Mouse (Mus musculus): ENCODE measurements around the gene Rasal2. TPM values are rescaled to one million over a fixed set of nuclear protein-coding genes. Genes with fewer than 3 reads are reported as not detected.

Gene Rasal2
- total RNA-seq, 2 experiments from 2014 or later, result 63.1 to 64.1 TPM

DNA sequence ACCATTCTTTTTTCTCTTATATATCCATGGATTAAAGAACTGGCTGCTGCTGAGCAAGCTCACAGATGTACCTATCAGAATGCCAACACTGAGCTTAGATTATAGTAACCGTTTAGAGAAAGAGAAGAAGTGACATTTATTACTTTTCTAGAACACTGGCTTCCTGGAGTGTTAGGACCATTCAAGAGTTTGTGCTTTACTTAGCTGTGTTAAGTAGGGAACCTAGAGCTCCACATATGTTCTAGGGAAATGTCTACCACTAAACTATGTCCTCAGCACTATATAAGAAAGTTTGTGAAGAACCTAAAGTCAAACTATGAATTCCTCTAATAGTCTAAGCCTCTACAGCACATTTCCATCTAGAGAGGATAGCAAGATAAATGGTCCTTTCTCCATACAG is 262.3 kb downstream of the Rasal2 start:
- no peak for DNase-seq (ENCODE audit: low spot score in 2 of 2)

DNA sequence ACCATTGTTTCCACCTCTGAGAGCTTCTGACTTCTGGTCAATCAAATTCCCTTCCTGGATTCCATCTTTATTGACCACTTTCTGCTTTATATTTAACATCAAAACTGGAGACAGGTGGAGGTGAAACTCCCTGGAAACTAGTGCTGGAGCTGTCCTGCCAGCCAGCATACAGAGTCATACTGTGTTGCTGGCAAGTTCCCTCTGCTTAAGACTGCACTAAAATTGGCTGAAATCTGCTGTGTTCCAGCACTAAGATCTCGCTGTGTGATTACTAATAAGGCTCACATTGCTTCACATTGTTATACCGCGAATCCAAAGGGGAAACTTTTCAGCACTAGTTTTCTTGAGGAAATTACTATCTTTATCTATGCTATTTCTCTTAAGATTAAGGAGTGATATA is 267.8 kb downstream of the Rasal2 start:
- no peak for DNase-seq (ENCODE audit: low spot score in 2 of 2)

DNA sequence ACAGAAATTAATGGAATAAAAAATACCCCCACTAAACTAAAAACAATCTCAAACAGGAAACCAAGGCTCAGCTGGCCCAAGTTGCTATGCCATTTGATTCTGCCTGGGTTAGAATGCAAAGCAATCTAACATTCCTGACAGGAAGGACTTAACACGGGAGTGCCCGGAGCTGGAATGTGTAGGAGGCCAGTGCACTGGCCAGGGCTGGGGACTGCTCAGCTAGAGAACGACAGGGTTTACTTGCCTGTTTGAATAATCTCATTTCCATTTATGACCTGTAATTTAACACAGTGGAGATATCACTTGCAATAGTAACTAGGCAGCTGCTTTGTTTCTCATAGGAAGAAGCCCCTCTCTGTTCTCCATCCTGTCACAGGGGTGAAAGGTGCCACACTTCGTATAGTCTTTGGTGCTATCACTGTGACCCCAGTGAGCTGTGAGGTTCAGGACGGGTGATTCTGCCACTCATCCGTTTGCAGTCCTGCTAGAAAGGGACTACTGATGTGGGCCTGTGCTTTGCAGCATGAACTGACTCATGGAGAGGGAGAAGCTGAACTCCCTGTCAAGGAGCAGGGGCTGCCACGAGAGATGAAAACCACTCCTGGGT is 269.0 kb downstream of the Rasal2 start:
- DNase-seq (ENCODE audit: low spot score in 2 of 2), result no peak

DNA sequence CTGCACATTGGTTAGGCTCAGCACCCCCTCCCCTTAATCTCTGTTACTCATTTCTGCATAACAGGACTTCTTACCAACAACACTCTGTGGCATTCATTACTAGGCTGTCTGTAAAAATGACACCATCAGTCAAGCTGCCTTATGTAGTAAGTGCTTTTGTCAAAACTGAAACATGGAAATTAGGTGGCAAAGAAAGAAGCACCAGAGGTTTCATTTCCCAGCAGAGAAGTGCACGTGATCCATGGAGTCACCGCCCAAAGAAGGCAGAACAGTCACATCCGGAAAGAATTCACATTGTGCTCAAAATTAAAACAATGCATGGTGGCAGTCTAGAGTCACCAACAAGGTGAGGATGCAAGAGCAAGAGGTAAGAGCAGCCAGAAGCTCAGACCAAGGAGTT is 271.4 kb downstream of the Rasal2 start:
- no peak for DNase-seq (ENCODE audit: low spot score in 2 of 2)

DNA sequence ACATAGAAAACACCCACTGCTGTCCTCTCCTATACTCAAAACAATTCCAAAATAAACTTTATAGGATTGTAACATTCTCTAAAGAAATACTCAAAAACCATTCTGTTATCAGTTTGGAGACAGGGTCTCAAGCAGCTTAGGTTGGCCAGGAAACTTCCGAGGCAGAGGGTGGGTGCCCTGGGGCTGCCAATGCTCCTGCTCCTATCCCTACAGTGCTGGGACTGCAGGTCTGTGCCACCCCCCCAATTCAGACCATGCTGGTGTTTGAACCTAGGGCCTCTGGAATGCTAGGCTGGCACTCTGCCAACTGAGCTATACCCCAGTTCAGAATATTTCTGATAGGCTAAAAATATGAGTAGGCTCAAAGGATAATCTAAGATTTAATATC is 274.5 kb downstream of the Rasal2 start:
- no peak for DNase-seq (ENCODE audit: low spot score in 2 of 2)

DNA sequence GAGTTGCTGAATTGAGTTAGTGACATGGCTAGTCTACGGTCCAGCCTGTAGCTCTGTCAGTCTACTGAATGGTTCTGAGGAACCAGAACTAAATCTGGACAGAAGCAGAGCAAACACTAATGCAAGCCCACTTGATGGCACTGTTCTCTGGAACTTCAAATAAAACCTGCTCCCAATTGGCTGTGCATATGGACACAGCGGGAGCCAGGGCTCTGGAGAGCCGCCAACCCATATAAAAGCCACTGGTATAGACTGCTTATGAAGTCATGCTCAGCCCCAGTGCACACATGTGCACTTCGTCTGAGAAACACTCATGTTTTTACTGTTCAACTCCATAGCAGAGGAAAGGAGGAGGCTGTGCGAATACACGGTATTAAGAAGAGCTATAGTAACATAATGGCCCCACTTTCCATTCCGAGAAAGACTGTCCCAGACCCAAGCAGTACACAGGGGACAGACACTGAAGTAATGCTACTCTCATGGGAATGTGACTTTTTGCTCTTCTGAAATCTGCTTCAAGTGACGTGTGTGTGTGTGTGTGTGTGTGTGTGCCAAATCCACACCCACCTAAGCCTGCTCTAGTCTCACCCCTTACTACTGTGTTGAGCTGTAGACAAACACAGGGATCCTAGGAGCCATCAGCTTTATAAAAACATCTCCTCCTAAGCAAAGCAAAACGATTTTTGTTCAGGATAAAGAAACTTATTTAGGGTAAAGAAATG is 275.1 kb downstream of the Rasal2 start:
- peak; percentile 18 to 30 for DNase-seq (ENCODE audit: low spot score in 2 of 2)

DNA sequence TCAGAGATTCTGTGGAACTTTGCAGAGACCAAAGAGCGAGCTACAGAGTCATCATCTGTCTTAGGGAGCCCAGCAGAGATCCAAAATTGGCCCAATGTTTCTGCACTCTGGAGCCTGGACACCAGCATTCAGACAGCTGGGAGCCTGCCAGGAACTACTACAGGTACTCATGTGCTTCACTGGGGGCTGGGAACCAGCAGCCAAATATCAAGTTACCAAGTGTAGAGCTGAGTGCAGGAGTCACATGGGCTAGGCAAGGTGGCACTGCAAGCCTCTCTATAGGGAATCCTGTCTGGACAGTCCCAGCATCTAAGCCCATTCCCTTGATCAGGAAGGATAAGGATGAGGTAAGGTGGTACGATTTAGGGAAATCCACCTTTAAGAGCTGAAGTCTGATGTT is 284.2 kb downstream of the Rasal2 start:
- DNase-seq (ENCODE audit: low spot score in 2 of 2), result no peak

DNA sequence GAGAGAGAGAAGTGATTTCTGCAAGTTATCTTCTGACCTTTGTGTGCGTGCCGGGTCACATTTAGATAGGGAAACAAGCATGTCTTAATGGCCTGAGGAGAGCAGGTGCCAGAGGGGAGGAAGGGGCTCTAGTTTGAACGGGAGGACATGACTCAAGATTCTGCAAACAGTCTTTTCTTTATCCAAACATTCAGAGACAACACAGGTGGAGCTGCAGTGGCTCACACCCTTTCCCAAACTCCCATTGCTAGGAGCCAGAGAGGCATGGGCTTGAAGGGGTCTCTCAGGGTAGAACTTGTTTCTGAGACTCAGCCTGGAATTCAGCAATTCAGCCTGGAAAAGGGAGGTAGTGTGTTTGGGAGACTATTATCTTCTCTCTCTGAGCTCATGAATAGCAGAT is 288.6 kb downstream of the Rasal2 start:
- DNase-seq (ENCODE audit: low spot score in 2 of 2), result no peak

DNA sequence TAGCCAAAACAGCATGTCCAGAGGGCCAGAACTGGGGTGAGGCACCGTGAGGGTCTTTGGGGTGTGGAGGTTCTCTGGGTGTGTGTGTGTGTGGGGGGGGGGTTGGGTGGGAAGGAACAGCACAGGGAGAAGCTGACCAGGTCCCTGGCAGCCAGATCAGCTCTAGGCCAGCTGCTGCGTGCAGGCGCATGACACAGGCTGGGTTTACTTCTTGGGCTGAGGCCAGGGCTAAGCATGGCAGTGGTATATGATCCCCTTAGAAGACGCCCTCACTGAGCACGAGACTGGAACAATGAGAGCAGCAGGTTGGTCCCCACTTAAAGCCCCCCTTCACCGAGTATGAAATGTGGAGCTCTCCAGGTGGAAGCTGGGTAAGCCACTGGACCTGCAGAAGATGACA is 293.2 kb downstream of the Rasal2 start:
- DNase-seq (ENCODE audit: low spot score in 2 of 2), result no peak

DNA sequence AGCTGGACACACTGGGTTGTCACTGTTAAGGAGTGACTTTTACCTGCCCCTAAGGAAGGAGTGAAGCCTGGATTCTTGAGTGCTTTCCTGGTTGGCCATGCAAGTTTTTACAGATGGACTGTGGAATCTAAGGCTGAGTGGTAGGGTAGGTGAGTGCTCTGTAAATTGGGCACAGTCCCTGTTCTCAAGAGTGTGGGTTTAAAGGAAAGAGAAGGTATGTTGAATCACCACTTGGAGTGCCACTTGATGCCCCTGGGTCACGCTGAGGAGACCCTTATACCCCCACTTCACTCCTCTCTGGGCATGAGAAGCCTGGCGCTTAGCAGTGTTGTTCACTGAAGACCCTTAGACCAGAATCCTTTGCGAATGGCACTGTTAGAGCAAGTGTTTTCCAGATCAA is 295.0 kb downstream of the Rasal2 start:
- no peak for DNase-seq (ENCODE audit: low spot score in 2 of 2)

DNA sequence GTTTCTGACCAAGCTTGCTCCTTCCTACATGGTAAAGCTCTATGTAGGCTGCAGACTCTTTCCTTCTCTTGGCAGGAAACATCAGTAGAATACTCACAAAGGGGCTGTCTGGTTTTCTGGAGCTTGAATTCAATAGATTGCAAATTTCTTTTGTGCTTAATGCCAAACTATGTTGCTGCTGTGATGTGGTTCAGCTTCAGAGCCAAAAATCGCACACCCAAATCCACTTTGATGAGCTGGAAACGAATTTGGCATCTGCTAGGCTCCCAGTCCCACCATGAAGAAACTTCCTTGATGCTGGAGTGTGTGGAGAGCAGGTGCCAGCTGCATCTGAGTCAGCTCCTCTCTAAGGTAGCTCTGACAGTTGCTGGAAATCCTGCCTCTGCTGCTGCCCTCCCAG is 297.9 kb downstream of the Rasal2 start:
- DNase-seq (ENCODE audit: low spot score in 2 of 2), result peak in 1 of 2 experiments; percentile 13

DNA sequence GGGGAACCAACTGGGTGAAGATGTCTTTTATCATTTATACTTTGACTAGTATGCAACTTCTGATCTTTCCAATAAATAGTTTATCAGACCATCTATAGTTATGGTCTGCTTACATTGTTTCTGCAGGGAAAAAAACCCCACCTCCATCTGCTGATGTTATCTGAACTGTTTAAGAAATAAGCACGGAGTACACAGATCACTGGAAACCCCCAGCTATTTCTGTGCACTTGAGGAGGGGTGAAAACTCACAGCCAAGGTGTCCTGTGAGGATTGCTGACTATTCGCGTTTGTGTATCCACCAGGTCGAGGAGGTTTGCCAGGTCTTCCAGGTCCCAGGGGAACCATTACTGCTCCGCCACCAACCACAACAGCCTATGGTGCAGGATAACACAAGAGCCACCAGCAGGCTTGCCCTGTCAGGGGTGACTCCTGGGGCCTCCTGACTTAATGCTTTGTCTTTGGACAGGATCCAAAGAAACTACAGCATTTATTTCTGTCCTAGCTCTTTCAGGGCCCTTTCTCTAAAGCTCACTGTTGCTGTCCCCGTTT is 302.0 kb downstream of the Rasal2 start:
- no peak for DNase-seq (ENCODE audit: low spot score in 2 of 2)

DNA sequence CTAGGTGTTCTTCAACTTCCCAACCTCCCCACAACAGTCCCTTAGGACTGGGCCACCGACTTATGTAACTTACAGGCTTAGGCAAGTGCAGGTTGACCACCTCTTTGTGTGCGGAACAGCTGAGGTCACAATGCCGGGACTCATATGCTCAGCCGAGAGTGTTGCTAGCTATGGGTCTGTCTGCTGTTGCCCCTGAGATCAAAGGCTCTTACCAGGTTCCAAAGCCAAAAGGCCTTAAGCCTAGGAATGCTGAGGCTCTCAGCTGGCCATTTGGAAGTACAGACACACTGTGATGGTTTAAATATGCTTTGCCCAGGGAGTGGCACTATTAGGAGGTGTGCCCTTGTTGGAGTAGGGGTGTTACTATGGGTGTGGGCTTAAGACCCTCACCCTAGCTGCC is 303.8 kb downstream of the Rasal2 start, which contains the start of gene Tex35:
Tex35 (minus strand) TSS at position 101 of the 400 bp plus-strand sequence.
- no peak for DNase-seq (ENCODE audit: low spot score in 2 of 2)

DNA sequence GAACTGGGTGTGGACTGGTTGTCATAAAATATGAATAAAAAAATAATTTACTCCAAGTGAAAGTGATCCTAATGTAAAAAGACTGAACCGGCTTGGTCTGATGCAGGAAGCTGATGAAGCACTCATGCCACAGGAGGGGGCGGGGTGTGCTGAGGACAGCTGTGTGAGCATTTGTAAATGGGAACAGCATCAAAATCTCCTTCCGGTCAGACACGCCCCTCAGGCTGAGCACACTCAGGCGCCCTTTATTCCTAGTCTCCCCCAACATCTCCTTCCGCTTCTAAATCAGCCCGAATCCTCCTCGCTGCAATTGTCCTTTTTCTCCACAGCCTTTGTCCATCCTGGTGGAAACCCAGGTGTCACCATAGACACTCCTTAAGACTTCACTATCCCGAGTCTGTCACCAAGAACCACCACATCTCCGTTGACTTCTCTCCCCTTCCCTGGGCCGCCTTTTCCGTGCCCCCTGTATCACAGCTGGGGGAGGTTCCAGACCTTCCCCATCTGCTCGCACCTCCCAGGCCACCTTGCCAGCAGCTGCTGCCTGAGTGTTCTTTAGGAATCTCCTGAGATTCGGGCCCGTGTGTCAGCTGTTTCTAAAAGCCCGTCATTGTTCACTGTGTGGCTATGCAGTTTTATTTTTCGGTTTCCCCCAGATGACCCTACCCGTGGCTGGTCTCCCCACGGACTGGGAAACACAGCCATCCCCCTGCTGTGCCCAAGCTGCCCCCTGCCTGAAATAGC is 311.1 kb downstream of the Rasal2 start:
- no peak for DNase-seq (ENCODE audit: low spot score in 2 of 2)

DNA sequence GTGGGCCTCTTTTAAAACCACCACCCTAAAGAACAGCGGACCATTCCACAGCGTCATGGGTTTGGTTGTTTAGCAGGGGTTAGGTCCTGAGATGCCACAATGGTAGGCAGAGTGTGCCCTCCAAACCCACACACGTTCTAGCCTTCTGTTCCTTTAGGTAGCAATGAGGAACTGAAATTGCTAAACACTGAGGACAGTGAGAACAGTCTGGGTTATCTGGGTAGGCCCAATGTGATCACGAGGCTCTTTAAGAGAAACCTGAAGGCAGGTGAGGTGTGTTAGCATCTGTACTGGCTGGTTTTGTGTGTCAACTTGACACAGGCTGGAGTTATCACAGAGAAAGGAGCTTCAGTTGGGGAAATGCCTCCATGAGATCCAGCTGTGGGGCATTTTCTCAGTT is 316.9 kb downstream of the Rasal2 start:
- no peak for DNase-seq (ENCODE audit: low spot score in 2 of 2)

DNA sequence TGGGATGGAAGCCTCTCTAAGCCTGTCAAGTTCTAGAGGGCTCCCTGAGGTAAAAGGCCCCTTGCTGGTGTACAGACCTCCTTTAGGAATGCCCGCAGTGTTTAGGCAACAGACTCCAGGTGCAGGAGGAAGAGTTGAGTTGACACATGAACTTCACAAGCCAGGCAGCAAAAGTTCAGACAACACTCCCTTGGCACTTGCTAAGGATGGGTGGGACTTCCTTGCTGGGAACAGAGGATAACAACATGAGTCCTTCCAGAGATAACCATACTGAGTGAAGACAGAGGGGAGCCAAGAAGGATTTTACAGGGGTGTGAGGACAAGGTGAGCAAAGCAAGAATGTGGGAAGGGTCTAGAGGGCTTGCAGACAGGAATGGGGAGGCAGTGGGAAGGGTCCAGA is 319.8 kb downstream of the Rasal2 start:
- DNase-seq (ENCODE audit: low spot score in 2 of 2), result no peak

DNA sequence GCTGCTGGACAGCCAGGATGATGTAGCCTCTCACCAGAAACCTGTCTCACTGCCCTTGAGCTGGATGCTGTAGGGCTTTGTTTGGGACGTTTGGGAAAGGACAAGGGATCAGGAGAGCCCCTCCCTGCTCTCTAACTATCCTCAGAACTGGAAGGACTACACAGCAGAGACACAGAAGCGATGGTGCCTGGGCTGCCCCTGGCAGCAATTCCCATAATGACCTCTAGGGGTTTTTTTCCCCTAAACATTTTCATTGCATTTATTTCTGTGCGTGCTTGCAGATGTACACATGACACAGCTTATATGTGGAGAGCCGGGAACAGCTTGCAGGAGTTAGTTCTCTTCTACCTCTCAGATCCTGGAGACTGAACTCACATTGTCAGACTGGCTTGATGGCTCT is 320.3 kb downstream of the Rasal2 start:
- no peak for DNase-seq (ENCODE audit: low spot score in 2 of 2)

DNA sequence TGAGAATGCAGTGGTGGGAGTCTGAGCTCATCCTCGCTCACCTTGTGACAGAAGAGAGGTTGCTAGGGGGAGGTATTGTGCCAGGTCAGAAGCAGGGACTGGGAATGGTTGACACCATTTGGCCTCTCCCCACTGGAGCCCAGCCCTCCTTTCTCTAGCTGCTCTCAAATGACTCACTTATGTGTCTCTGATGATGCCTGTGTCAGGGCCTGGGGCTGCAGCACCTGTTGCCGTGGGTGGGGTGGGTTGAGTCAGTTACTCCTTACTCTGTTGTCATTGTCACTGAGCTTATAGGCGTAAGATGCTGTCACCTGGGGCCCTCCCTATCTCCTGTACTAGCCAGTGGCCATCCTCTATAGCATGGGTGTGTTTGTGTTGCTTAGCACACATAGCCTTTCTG is 321.6 kb downstream of the Rasal2 start:
- no peak for DNase-seq (ENCODE audit: low spot score in 2 of 2)

DNA sequence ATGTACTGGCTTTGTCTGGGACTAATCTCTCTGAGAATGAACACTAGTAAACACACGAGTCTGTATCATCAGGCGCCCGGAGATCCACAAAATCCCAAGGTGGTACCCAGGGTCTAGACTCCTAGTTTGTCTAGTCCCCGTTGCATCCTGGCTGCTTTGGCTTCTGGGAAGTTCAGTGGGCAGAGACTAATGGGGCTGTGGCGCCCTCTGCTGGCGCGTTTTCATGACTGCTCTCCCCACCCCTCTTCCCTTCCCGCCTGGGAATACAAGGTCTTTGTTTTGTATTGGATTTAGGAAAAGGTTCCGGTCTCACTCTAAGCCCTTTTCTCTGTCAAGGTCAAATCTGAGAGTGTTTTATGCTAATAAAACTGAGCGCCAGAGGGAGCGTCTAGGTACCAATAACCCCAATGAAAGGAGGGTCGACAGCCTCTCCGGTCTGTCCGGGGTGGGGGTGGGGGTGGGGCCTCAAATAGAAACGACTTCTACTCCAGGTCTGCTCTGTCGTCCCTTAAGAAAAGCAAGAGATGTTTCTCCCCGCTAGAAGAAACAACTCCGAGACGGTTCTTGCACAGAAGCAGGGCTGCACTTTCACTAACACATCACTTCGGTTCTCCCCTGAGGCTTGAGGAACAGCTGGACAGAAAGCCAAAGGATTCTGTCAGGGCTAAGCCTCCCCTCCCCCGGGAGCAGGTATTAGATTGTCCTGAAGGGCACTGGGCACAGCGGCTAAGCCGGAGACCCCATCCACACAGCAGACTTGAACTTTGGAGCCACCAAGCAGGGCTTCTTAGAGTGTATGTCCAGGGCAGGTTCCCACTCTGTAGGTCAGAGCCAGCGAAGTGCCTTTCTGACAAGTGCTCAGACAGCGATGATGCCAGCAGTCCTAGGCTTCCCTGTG is 326.0 kb downstream of the Rasal2 start:
- DNase-seq (ENCODE audit: low spot score in 2 of 2), result peak; percentile 55 to 68
